Mouse (Mus musculus) MEL (cell line): Measurements from ENCODE around the gene Gm29427.

Experiments used
- BHLHE40 ChIP-seq: IDR thresholded peaks from 2 replicates; pipeline ENCODE4 v1.6.1; 2012; ENCODE audit warnings: low read depth, mild to moderate bottlenecking, inconsistent platforms, low read length, improper control_type of control experiment, borderline replicate concordance
- CHD1 ChIP-seq: IDR thresholded peaks from 2 replicates; pipeline ENCODE4 v1.6.1; 2012; ENCODE audit warnings: low read depth, mild to moderate bottlenecking, inconsistent platforms, low read length, improper control_type of control experiment
- CTCF ChIP-seq, 3 experiments: IDR thresholded peaks in 2 of 3; conservative IDR thresholded peaks in 1 of 3; 2 replicates each; pipeline ENCODE4 v1.5.1; 2011 to 2012; ENCODE audit warnings: low read length in 3 of 3, low read depth in 2 of 3, mild to moderate bottlenecking in 2 of 3, improper control_type of control experiment in 1 of 3, inconsistent platforms in 1 of 3, mixed read lengths in 1 of 3, moderate library complexity in 1 of 3; ENCODE audit not compliant: control insufficient read depth in 1 of 3, insufficient read depth in 1 of 3, poor library complexity in 1 of 3, severe bottlenecking in 1 of 3
- E2F4 ChIP-seq: IDR thresholded peaks from 2 replicates; pipeline ENCODE4 v1.6.1; 2011; ENCODE audit warnings: low read depth, low read length, improper control_type of control experiment, borderline replicate concordance
- MAX ChIP-seq: IDR thresholded peaks from 2 replicates; pipeline ENCODE4 v1.6.1; 2011; ENCODE audit warnings: low read length, improper control_type of control experiment
- RAD21 ChIP-seq: IDR thresholded peaks from 2 replicates; pipeline ENCODE4 v1.6.1; 2011; ENCODE audit warnings: mild to moderate bottlenecking, low read depth, low read length, improper control_type of control experiment

GRCm38 (mm10) chr1:130740781-130741720, 25.5 kb upstream of the Gm29427 start:
- TF ChIP-seq RAD21 = no peak
- no peak for TF ChIP-seq CHD1
- no peak for TF ChIP-seq CTCF (IDR thresholded peaks at IDR 0.05 in 2 of 3, conservative IDR thresholded peaks at IDR 0.05 in 1 of 3; ENCODE audit: control insufficient read depth in 1 of 3, insufficient read depth in 1 of 3, low read depth in 2 of 3, low read length in 3 of 3, poor library complexity in 1 of 3, severe bottlenecking in 1 of 3)
- TF ChIP-seq BHLHE40 = peak; percentile 63; the same call in 1 of the 2 replicates
- TF ChIP-seq E2F4 = no peak
- TF ChIP-seq MAX = peak; percentile 65
